Mouse (Mus musculus) kidney, adult 2 months (tissue): ENCODE data around the gene Rnf213.

Source experiments
- CTCF ChIP-seq: fragments of 200-500 bp; conservative IDR thresholded peaks from 2 replicates; pipeline ENCODE4 v1.5.1; 2011; ENCODE audit warnings: low read depth, mild to moderate bottlenecking, control low read depth, low read length, moderate library complexity, mixed read lengths; ENCODE audit not compliant: insufficient read depth, insufficient read length
- POLR2A ChIP-seq: fragments of 200-500 bp; IDR thresholded peaks from one replicate; pipeline ENCODE4 v1.6.1; 2011; ENCODE audit warnings: low read depth, low read length, control low read depth

DNA sequence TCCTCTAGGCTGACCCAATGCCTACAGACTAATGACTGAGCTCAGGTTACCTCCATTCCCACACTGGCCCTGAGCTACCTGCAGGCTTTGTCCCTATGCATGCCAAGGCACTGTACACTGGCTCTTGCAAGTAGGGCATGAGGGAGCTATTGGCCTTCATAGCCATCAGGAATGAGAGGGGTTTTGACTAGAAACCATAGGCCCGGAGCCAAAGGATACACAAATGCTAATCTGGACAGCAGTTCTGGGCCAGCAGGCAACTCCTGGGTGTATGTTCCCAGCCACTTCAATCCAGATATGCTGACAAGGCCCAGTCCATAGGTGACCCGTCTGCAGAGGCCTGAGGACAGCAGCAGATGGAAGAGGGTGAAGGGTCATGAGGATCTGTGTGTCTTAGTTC, 107.1 kb downstream of the Rnf213 start:
- TF ChIP-seq POLR2A (no peak), CTCF (no peak)
